Mouse (Mus musculus): Measurements from ENCODE around the gene Tmem255b. TPM values are rescaled to one million over a fixed set of nuclear protein-coding genes. Genes with fewer than 3 reads are reported as not detected.

The Tmem255b gene
- polyA plus RNA-seq, 1 experiment from 2014 or later: not detected

DNA sequence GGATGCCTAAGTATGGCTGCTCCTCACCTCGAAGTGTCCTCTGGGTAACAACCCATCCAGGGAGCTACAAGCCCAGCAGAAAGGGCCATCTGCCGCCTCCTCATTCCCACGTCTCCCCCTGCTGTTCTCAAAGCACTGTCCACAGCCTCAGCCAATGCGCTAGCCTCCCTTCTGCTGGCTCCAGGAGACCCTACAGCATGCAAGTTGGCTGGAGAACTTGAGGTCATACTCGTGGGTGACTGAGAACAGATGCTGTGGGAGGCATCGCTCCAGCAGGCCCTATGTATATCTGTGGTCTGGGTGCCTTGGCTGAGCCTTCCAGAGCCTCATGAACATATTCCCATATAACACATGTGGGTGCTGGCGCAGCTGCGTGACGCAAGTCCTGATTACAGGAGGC is 33.7 kb downstream of the Tmem255b start:
- H3K27me3 ChIP-seq: no peaks in the 10 kb centered on the region
- DNase-seq (no peak), ATAC-seq (ENCODE audit: low read depth) (no peak)
- no peak overlapping the region for H3K27ac ChIP-seq
- H3K36me3 ChIP-seq: no peaks in the 10 kb centered on the region
- H3K9ac ChIP-seq: no peak overlapping the region
- H3K9me3 ChIP-seq (replicated peaks): no peaks in the 10 kb centered on the region
- 75% methylated on average over 9 of the region's 9 CpGs for WGBS (ENCODE audit: insufficient replicate concordance)
- no peak overlapping the region for H3K4me3 ChIP-seq (replicated peaks)
- H3K4me2 ChIP-seq: no peak overlapping the region
- H3K4me1 ChIP-seq (replicated peaks): no peaks in the 10 kb centered on the region

DNA sequence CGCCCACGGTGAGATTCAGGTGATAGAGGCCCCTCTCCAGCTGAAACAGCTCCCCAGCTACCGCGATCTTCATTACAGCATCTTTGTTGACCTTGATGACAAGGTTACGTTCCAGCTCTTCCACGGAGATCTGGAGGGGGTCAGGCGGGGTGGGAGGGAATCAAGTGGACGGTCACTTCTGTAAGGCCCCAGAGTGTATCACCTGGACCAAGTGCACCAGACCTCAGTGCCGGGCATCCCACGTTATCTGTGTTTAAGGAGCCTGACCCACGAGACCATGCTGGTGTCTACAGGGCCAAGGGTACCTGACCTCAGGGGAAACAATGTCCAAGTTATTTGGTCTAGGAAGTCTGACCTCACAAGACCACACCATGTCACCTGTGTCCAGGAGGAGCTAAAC is 36.5 kb downstream of the Tmem255b start:
- no peak overlapping the region for H3K4me2 ChIP-seq
- WGBS (ENCODE audit: insufficient replicate concordance): 66% methylated on average over 11 of the region's 11 CpGs
- no peak for ATAC-seq (ENCODE audit: low read depth)

DNA sequence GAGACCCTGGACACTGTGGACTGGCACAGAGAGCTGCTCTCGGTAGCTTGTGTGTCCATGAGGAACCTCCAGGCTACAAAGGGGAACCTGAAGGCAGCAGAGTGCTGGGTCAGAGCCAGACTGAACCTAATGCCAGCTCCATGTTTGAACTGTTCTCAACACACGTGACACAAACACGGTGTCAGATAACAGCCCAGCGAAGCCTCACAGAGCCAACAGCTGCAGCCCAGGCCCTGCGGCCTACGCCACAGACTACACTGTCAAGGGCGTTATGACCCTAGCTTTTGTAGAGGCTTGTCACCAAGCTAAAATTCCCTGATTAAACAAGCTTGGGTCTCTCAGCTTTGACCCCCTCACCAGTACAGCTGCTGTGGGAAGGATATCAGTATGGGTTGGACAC is 37.3 kb downstream of the Tmem255b start:
- H3K27me3 ChIP-seq: no peaks in the 10 kb centered on the region
- no peak overlapping the region for H3K9ac ChIP-seq
- H3K9me3 ChIP-seq (replicated peaks): no peaks in the 10 kb centered on the region
- 64% methylated on average over 7 of the region's 7 CpGs for WGBS (ENCODE audit: insufficient replicate concordance)
- no peak overlapping the region for H3K4me3 ChIP-seq (replicated peaks)
- ATAC-seq (ENCODE audit: low read depth) (no peak), DNase-seq (no peak)
- no peak overlapping the region for H3K4me2 ChIP-seq
- H3K4me1 ChIP-seq (replicated peaks): no peaks in the 10 kb centered on the region
- H3K36me3 ChIP-seq: no peaks in the 10 kb centered on the region
- H3K27ac ChIP-seq: no peak overlapping the region

More for the DNA sequence above, 36.5 kb downstream of the Tmem255b start:
- Histone ChIP-seq H3K4me1 (replicated peaks) (no peaks in the 10 kb centered on the region), H3K36me3 (no peaks in the 10 kb centered on the region), H3K4me3 (replicated peaks) (no peak overlapping the region), H3K27ac (no peak overlapping the region), H3K9ac (no peak overlapping the region), H3K27me3 (no peaks in the 10 kb centered on the region), H3K9me3 (replicated peaks) (no peaks in the 10 kb centered on the region)
- no peak for DNase-seq

DNA sequence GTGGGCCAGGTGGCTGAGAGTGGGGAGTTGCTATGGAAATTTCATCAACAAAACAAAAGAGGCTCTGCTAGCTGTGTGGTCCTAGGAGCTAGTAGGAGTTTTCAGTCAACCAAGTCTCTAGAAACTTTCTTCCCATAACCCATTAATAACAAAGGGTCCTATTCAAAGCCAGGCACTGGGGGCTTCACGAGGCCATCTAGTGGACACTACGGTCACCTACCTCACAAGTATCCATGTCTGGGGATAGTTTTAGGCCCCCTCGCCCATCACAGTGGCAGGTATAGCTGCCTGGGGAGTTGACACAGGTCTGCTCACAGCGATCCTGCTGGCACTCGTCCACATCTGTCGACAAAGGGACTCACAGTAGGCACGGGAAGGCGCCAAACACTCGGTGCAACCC is 40.9 kb downstream of the Tmem255b start:
- H3K4me2 ChIP-seq: no peak overlapping the region
- 43% methylated on average over 9 of the region's 9 CpGs for WGBS (ENCODE audit: insufficient replicate concordance)
- H3K9me3 ChIP-seq (replicated peaks): no peaks in the 10 kb centered on the region
- H3K9ac ChIP-seq: no peak overlapping the region
- H3K27ac ChIP-seq: no peak overlapping the region
- H3K4me1 ChIP-seq (replicated peaks): no peaks in the 10 kb centered on the region
- no peak overlapping the region for H3K4me3 ChIP-seq (replicated peaks)
- ATAC-seq (ENCODE audit: low read depth): no peak
- no peak for DNase-seq
- H3K27me3 ChIP-seq: no peaks in the 10 kb centered on the region
- no peaks in the 10 kb centered on the region for H3K36me3 ChIP-seq

DNA sequence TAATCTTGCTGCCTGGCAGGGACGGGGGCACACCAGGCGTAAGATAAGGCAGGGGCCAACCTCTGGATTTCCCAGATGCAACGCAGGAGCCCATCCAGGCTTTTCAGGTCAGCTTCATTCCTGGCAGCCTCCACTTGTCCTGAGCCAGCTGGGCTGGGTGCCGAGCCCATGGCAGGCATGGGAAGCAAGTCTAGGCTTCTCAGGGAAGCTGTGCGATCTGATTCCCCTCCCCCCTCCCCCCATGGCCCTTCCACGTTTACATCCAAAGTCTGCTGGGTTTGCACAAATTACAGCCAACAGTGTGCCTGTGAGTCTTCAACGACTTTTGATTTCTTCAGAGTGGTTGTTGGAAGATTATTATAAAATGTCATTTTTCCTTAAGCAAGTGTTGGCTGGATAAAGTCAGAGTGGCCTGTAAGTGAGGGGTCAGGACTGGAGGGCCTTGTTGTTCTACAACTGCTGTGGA is 46.1 kb downstream of the Tmem255b start:
- Histone ChIP-seq H3K9me3 (replicated peaks) (no peaks in the 10 kb centered on the region), H3K36me3 (no peaks in the 10 kb centered on the region), H3K4me1 (replicated peaks) (no peaks in the 10 kb centered on the region), H3K4me2 (no peak overlapping the region), H3K27me3 (no peaks in the 10 kb centered on the region), H3K9ac (no peak overlapping the region), H3K27ac (no peak overlapping the region), H3K4me3 (replicated peaks) (no peak overlapping the region)
- WGBS (ENCODE audit: insufficient replicate concordance): 48% methylated on average over 7 of the region's 7 CpGs
- DNase-seq (no peak), ATAC-seq (ENCODE audit: low read depth) (no peak)

DNA sequence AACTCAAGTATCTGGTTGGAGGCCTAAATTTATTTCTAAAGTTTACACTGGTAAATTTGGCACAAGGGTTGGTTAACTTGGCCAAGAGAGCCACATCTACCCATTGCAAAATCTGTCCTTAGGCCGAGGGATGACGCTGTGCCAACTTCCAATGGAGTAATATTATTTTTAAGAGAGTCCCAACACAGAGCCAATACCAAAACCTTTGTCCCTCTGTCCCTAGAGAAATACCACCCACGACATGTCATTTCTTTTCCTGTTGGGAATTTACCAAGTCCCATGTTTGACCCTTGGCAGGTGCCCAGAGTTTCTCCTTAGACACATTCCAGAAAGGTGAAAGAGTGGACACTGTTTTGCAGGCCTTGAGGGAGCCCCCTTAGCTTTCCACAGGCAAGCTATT is 46.6 kb downstream of the Tmem255b start:
- H3K36me3 ChIP-seq: no peaks in the 10 kb centered on the region
- no peak overlapping the region for H3K4me3 ChIP-seq (replicated peaks)
- no peaks in the 10 kb centered on the region for H3K27me3 ChIP-seq
- ATAC-seq (ENCODE audit: low read depth) (no peak), DNase-seq (no peak)
- no peaks in the 10 kb centered on the region for H3K4me1 ChIP-seq (replicated peaks)
- H3K27ac ChIP-seq: no peak overlapping the region
- H3K9ac ChIP-seq: no peak overlapping the region
- WGBS (ENCODE audit: insufficient replicate concordance): 68% methylated on average over 3 of the region's 3 CpGs
- H3K9me3 ChIP-seq (replicated peaks): no peaks in the 10 kb centered on the region
- no peak overlapping the region for H3K4me2 ChIP-seq

DNA sequence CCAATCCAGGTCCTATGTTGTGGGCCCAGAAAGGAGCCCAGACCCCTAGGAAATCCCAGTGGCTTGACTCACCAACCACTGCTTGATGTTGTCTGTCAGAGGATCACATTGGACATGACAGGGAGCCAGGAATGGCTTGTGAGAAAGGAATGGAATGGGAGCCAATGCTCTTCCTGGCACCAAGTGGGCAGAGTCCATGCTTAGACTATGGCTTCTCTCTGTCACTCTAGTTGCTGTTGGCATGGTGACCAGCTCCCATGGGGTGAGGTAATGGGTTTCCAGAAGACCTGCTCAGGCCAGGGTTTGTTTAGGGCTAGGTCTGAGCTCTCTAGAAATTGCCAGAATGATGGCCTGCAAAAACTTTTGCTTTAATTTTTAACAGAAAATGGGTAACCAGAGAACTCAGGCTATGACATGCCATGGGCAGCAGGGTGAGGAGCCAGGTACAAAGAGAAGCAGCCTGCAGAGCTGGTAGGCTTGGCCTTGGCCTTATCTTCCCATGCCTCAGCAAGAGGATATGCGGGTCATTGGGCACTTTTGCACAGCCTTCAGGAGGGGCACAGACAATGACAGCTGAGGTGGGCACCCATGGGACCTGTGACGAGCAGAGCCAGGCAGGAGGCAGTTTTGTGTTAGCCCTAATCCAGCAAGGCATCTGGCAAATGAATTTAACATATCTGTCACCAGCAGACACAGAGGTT is 47.3 kb downstream of the Tmem255b start:
- no peak for DNase-seq
- Histone ChIP-seq H3K27ac (no peak overlapping the region), H3K36me3 (no peaks in the 10 kb centered on the region), H3K4me1 (replicated peaks) (no peaks in the 10 kb centered on the region), H3K4me3 (replicated peaks) (no peak overlapping the region), H3K27me3 (no peaks in the 10 kb centered on the region), H3K9ac (no peak overlapping the region), H3K4me2 (no peak overlapping the region), H3K9me3 (replicated peaks) (no peaks in the 10 kb centered on the region)
- 47% methylated on average over 2 of the region's 2 CpGs for WGBS (ENCODE audit: insufficient replicate concordance)
- ATAC-seq (ENCODE audit: low read depth): no peak

DNA sequence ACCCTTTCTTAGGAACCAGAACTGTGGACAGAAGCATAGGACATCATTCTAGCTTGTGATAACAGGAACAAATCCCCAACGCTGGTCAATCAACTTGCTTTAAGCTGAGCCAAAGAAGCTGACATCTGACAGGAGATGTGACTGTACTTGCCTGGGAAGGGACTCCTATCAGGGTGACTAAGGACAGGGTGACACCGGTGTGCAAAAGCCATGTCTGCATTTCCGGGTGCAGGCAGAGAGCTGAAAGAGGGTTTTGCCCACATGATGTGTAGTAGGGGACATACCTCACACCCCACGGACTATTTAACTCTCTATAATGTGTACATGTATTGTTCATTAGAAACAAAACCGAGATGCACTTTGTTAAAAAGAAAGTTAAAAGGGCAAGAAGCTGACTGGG is 48.2 kb downstream of the Tmem255b start:
- no peaks in the 10 kb centered on the region for H3K27me3 ChIP-seq
- no peaks in the 10 kb centered on the region for H3K36me3 ChIP-seq
- no peak for ATAC-seq (ENCODE audit: low read depth)
- no peaks in the 10 kb centered on the region for H3K4me1 ChIP-seq (replicated peaks)
- H3K27ac ChIP-seq: no peak overlapping the region
- no peak for DNase-seq
- no peak overlapping the region for H3K4me2 ChIP-seq
- H3K9ac ChIP-seq: no peak overlapping the region
- WGBS (ENCODE audit: insufficient replicate concordance): 60% methylated on average over 5 of the region's 5 CpGs
- H3K9me3 ChIP-seq (replicated peaks): no peaks in the 10 kb centered on the region
- no peak overlapping the region for H3K4me3 ChIP-seq (replicated peaks)

DNA sequence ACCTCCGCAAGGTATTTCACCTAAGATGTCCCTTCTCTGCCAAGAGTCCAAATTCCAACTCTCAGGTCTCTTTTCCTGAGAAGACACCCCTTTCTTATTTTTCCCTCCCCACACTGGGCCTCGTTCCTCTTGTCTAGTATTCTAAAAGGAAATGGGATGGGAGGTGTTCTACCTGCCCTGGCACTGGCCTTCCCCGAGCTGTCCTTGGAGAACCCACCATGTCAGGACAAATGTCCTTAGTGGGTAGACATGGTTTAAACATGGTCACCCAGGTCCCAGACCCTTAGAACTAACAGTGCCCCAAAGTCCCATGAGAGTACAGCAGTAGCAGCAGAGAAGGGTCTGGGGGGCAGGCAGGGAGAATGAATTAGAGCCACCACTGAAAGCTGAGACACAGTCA is 54.4 kb downstream of the Tmem255b start:
- peaks cover 11% of the 10 kb centered on the region for H3K4me1 ChIP-seq (replicated peaks)
- H3K27me3 ChIP-seq: peaks cover 41% of the 10 kb centered on the region
- ATAC-seq (ENCODE audit: low read depth) (no peak), DNase-seq (no peak)
- WGBS (ENCODE audit: insufficient replicate concordance): 61% methylated on average over 3 of the region's 3 CpGs
- no peak overlapping the region for H3K4me2 ChIP-seq
- H3K9me3 ChIP-seq (replicated peaks): no peaks in the 10 kb centered on the region
- H3K9ac ChIP-seq: no peak overlapping the region
- H3K4me3 ChIP-seq (replicated peaks): no peak overlapping the region
- no peak overlapping the region for H3K27ac ChIP-seq
- no peaks in the 10 kb centered on the region for H3K36me3 ChIP-seq

DNA sequence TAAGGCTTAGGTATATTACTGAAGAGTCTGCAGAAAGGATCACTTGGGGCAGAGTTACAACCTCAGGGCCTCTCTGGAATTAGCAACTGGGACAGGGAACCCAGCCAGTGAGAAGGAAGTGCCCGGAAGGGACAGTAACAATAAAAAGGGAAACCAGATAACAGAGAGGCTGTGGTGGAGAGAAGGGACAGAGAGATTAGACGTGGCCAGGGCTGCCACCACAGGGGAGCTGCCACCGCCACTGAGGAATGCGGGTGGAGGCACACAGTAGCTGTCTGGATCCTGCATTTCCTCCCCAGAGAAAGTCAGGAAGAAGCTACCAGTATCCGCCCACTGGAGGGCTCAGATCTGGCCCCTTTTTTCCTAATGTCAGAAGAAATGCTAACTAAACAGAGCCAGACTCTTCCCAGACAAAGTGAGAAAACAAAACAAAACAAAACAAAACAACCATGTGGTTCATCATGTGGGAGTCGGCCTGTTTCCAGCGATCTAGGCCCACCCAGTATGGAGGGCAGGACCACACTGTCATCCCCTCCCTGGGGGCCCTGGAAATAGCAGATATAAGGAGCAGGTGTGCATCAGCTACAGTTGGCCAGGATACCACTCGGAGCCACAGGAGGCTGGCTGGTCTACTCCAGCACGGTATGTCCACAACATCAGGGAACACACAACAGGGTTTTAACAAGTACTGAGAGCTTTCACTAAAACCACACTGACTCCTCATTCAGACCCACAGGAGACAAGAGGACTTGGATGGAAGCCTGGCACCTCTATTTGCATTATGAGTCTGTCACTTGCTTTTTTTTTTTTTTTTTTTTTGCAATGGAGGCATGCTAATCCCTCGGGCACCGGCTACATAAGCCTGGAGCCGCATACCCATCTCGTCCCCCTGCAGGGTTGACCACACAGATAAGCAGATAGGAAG is 55.3 kb downstream of the Tmem255b start:
- H3K36me3 ChIP-seq: no peaks in the 10 kb centered on the region
- 18% methylated on average over 13 of the region's 13 CpGs for WGBS (ENCODE audit: insufficient replicate concordance)
- peak; percentile 41; the same call in 1 of the 2 replicates for ATAC-seq (ENCODE audit: low read depth)
- H3K9ac ChIP-seq: no peak overlapping the region
- H3K9me3 ChIP-seq (replicated peaks): no peaks in the 10 kb centered on the region
- H3K27me3 ChIP-seq: peaks cover 50% of the 10 kb centered on the region
- H3K4me1 ChIP-seq (replicated peaks): peaks cover 11% of the 10 kb centered on the region
- no peak for DNase-seq
- no peak overlapping the region for H3K27ac ChIP-seq
- H3K4me2 ChIP-seq: no peak overlapping the region
- no peak overlapping the region for H3K4me3 ChIP-seq (replicated peaks)

DNA sequence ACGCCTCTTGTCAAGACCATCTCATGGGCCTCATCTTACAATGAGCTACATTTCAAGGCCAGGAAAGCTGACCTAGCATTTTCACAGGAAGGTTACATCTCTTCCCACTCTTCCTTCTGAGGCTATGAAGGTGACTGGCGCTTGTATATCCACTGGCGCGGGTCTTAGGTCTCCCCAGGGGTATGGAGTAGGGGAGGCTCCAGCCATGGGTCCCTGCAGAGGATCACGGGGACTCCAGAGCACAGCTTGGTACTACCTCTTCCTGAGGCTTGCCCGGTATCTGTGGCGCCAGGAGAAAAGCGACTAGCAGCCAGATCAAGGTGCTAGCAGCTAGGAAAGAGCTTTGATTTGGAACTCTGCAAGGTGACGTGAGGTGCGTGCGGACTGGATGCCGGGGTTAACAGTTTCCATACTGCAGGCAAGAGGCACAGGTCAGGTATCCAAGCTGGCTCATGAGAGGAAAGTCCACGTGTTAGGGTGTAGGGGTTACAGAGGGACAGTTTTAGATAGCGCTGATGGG is 56.6 kb downstream of the Tmem255b start:
- H3K4me3 ChIP-seq (replicated peaks): no peak overlapping the region
- no peak overlapping the region for H3K9ac ChIP-seq
- H3K36me3 ChIP-seq: no peaks in the 10 kb centered on the region
- H3K27me3 ChIP-seq: peaks cover 55% of the 10 kb centered on the region
- H3K4me1 ChIP-seq (replicated peaks): peaks cover 11% of the 10 kb centered on the region
- ATAC-seq (ENCODE audit: low read depth) (no peak), DNase-seq (no peak)
- WGBS (ENCODE audit: insufficient replicate concordance): 66% methylated on average over 14 of the region's 14 CpGs
- H3K4me2 ChIP-seq: no peak overlapping the region
- no peak overlapping the region for H3K27ac ChIP-seq
- H3K9me3 ChIP-seq (replicated peaks): no peaks in the 10 kb centered on the region

Data from liver, embryonic 13.5 days (tissue).